Mouse (Mus musculus) ovary, postnatal 10 days (tissue): ENCODE results near the gene BC004004.

Experiments
- DNase-seq: peaks from one replicate; pipeline ENCODE4 v3.0.0; 2022; ENCODE audit warnings: low spot score

BC004004 gene

DNA sequence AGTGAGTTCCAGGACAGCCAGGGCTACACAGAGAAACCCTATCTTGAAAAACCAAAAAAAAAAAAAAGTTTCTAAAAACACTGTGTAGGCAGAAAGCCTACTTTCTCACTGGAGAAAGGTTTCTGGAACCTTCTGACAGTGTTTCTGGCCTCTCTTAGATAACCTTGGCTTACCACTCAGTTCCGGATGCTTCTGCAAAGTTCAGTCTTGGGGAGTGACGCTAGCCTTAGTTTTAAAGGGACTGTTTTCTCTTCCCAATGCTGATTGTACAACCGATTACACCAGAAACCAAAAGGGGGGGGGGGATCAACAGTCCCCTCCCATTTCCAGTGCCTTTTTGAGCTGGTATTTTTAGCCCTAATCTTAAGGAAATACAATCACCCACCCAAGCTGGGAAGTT lies 55.0 kb downstream of the BC004004 start:
- DNase-seq, result no peak

DNA sequence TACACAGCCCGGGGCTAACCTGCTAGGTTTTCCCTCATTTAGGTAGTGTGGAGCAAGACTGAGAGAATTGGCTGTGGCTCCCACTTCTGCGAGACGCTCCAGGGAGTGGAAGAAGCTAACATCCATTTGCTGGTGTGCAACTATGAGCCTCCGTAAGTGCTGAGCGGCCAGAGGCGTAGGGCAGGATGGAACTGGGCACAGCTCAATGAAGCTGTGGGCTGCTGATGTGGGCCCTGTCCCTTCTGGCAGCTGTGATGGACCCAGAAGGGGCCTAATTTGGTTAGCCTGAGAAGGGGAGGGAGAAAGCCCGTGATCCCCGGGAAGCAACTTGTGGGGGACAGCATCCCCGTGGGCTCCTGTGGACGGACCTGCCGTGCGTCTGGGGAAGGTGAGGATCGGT lies 57.2 kb downstream of the BC004004 start:
- no peak for DNase-seq

DNA sequence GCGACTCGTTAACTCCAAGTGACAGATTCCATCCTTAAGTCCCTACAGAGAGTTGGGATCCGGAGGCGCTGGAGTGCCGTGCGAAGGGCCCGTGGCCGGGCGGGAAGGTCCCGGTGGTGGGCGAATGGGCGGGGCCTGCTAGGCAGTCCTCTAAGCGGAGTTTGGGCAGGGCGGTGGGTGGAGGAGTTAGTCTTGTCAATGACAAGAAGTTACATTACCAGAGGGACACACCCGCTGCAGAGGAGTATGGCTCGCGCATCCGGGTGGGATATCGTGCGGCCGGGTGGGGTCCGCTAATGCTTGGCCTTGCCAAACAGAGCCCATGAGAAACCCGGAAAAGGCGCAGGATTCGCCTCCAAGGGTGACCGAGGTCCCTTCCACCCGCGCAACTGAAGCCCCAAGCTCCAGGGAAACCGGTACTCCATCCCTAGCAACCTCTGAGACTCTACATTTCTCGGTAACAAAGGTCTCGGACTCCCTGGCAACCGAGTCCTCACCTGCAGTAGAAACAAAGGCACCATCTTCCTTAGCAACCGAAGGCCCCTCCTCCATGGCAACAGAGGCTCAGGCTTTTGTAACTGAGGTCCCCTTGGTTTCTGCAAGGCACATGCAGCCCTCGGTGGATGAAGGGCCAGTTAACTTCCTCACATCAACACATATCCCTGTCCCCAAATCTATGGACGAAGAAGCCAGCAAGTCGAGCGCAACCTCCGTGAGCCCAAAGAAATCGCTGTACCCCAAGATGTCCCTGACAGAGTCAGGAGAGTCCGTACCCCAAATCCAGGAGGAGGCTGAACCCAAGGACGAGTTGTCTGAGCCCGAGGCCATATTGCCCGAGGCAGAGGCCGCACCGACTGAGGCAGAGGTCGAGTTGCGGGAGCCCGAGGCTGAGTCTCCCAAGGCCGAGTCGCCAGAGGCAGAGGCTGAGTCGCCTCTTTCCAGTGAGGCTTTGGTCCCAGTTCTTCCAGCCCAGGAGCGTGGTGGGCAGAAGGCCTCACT lies 58.2 kb downstream of the BC004004 start:
- no peak for DNase-seq

DNA sequence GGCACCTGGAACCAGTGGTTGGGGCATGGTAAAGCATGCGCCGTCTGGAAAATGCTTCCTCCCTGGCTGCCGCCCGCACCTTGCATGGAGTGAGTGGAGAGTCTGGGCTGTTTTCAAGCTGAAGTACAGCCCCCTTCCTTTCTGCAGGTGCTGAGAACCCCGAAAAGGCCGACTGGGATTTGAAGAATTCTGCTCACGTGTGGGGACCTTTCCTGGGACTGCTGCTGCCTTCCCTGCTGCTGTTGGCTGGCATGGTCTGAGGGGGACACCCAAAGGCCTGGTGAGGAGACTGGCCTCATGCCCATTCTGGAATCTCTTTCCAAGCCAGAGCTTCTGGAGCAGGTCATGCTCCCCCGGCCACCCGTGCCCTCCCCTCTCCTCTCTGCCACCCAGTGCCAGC lies 59.1 kb downstream of the BC004004 start:
- no peak for DNase-seq

DNA sequence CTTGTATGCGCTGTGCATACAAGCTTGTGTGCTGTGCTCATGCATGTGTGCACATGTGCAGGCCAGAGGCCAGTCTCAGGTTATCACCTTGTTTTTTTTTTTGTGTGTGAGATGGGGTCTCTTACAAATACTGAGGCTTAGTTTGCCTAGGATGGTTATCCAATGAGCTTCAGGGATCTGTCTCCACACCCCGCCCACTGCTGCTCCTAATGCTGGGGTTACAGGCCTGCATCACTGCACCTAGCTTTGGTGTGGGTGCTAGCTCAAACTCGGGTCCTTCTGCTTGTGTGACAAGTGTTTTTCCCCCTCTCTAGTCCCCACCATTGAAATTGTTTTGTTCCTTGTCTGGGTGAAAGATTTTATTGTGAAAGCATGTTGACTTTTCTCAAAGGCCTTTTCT lies 61.6 kb downstream of the BC004004 start:
- no peak for DNase-seq

DNA sequence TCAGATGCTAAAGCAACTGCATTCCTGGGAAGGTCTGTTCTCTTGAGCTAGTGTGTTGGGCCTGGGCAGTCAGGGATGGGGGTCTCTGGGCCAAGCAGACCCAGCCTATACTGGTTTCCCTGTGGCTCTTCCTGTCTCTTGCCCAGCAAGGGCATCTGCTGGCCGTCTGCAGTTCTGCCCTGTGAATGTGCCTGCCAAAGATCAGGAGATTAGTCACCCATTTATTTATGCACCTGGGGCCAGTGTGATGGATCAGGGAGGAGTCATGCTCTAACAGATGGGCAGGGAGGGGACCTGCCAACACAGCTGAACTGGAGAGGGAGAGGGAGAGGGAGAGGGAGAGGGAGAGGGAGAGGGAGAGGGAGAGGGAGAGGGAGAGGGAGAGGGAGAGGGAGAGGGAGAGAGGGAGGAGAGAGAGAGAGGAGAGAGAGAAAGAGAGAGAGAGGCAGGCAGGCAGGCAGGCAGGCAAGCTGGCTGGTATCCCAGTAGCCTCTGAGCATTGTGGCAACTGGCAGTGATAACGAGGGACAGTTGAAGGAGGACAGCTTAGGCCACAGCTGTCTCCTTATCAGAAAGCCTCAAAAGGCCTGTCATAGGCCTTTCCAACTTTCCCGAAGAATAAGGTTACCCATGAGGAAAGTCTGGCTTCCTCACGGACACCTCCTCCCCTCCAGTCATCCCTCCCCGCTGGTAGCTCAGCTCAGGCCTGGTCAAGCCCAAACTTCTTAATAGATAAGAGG lies 62.3 kb downstream of the BC004004 start:
- no peak for DNase-seq

DNA sequence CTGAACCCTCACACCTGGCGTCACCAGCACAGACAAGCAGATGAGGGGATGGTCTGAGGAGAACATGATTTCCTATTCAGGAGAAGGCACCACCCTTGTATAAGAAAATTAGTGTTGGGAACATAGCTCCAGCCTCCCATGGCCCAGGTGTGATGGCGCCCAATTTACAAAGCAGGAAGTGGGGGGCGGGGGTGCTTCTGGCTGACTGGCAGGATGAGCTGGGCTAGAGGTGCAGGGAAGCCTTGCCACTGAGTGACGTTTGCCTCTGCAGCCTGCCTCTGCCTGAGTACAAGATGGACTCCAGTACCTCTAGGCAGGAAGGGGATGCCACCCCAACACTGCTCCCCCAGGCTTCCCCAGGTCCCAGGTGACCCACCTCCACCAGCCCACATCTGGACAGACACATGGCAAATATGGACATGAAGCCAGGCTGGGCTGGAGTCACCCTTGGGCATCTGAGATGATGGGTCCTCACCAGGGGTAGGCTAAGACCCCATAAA lies 63.6 kb downstream of the BC004004 start:
- DNase-seq, result no peak

DNA sequence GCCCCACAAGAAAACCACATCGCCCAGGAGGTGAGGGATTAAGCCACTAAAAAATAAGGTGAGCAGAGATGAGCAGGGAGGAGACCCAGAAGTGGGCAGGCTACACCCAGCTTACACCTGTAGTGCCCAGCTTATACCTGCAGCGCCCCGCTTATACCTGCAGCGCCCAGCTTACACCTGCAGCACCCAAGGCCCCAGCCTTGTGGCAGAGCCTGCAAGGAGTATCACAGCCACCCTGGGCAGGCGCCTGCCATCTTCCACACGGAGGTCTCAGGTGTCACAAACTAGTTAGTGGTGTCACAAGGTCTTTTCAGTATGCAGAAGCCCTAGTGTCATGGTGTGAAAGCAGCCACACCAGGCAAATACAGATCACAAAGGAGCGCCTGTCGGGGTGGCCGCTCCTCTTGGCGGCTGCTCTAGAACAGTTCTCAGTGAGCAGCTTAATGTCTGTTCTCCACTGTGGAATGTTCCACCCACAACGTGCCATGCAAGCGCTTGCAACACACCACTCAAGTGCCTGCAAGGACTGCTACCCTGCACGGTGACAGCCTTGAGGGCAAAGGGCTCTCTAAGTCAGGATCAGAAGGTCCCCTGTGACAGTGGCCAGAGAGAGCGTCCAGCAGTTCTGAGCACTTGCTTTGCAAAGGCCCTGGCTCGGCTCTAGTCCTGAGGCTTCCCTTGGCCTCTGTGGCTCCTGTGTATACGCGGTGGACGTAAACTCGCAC lies 67.8 kb downstream of the BC004004 start:
- no peak for DNase-seq

DNA sequence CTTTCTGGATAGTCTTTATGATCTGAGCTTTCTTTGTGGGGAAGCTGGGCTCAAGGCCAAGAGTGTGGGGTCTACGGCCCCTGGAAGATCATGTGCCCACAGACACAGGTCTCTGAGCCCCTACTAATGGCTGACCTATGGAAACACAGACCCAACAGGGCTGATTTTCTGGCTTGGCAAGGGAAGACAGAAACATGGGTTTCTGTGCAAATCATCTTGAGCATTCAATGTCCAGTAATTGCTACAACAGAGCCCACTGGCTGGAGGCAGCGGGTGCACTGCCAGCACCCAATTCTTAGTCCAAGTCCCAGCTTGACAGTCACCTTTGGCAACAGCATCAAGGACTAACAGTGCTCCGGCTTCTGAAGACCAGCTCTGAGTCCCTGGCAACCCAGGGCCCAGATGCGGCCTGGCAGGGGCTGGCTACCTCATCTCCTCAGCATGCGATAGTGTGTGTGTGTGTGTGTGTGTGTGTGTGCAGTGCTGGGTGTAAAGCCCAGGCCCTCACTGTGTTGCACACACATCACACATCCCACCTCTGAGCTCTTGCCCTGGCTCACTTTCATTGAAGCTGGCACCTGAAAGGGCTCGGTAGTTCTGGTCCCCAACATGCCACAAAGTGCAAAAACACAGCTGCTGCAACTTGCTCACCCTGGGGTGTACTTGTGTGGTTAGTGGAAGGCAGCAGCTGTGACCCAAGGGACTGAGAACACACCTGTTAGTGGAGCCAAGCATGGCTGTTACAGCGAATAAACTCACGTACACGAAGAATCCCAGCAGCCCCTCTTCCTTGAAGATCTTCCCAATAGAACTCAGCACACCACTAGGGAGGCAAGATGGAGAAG lies 69.6 kb downstream of the BC004004 start:
- no peak for DNase-seq

DNA sequence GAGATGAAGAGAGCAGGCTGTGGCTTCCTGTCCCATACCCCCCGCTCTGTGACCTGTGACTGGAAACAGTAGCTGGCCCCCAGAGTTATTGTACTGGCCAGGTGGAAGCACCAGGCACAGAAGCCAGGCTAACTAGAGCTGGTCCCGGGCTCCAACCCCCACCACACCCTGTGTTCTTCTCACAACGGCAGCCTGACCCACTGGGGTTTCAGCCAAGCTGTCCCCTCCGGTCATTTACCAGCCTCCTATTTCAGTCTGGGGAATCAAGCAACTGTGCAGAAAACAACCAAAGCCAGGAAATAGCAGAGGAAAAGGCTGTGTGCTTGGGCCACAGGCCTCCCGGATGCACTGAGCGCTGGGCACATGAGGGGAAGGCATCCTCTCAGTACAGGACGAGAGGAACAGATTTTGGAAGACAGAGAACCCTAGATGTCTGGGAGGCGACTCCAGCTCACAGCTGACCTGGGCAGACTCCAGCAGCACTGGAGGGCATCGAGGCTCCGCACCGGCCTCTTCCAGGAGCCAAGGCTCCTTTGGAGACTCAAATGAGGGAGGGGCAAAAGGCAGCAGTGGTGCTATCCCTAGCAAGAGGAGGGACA lies 70.7 kb downstream of the BC004004 start:
- no peak for DNase-seq

DNA sequence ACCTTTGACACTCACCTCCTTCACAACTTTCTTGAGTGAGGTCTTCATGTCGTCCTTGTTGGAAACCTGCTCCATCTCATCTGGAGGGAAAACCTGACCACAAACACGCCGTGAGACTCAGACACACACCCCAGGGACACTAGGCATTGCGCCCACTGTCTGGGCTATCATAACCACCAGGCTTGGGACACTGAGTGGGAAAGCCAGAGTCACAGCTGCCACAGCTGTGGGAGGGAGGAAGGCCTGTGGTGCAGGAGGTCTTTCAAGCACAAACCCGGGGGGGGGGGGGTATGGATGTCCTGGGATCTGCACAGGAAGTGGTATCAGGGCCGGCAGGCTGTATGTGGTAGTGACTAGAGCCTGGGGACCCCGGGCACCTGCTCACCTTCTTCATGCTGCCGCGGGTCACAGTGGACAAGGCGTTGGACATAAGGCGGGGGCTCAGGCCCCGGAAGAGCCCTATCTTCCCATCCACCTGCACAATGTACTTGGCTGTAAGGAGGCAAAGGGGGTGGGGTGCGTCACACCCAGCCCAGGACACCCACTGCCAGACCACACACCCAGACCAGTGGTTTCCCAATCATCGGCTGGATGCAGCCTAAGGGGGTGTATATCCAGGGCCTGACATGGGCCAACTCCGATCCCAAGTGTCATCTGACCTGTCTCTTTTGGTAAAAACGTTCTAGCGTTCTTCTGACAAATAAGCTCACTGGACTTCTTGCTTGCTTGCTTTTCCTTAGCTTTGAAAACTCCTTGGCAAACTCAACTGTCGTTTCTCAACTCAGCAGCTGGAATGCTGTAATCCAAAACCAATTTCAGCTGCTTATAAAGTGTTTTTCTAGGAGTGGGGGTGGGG lies 72.0 kb downstream of the BC004004 start:
- no peak for DNase-seq

DNA sequence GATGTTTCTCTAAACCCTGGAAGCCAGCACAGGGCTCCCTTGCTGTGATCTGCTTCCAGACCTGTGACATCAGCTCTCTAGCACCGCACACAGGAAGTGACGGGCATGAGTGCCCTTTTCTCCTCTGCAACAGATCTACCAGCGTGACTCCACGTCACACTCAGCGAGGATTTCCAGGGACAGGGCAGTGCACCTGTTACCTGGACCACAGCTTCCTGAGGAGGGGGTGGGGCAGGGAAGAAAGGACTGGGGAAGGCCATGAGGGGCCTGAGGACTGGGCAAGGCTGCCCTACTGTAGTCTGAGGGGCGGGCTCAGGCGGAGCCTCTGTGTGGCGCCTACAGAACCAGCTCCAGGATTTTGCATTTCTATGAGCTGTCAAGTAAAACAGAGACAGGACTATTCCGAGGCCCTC lies 73.0 kb downstream of the BC004004 start:
- DNase-seq, result no peak

DNA sequence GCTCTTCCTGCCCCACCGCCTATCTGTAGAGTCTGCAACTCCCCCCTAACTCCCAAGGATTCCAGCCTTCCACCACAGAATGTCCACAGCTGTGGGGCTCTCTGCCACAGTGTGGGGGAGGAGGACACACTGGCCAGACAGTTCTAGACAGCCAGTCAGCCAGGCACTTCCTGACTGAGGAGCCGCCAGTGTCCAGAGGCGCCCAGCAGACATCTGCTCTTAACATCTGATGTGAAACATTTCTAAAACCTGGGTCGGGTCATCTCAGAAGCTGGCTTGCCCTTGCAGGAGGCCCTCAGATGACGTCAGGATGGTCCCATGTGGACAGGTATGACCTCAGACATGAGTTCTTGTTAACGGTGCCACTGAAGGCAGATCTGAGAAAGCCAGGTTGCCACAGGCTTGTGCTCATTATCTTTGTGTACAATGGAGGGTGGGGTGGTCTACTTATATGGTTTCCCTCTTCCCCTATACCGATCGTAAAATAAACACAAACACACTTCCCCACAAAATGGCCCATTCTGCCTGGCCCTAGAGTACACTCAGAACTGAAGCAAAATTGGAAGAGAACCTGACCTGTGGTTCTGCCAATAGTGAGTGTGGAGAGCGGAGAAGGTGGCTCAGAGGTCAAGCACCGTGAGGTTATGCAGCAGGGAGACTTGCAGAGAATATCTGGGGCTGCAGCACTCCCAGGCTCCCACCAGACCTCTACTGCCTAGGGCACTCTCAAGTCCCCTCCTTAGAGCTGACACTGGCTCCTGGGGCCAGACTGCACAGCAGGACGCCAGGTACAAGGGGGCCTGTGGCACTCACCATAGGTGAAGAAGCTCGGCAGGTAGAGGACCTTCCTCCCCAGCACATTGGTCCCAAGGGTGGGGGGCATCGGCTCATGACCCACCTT lies 73.7 kb downstream of the BC004004 start:
- no peak for DNase-seq

DNA sequence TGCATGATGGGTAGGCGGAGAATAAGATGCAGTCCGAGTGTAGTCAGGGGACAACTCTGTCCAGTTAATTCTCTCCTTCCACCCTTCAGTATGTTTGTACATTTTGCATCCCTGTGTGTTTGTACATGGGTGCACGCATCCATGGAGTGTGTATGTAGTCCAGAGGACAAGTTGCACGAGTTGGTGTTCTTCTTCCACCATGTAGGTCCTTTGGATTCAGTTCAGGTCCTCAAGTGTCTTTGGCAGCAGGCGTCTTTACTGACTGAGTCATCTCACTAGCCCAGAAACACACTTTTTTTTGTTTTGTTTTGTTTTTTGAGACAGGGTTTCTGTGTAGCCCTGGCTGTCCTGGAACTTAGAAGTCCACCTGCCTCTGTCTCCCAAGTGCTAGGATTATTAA lies 74.7 kb downstream of the BC004004 start:
- no peak for DNase-seq

DNA sequence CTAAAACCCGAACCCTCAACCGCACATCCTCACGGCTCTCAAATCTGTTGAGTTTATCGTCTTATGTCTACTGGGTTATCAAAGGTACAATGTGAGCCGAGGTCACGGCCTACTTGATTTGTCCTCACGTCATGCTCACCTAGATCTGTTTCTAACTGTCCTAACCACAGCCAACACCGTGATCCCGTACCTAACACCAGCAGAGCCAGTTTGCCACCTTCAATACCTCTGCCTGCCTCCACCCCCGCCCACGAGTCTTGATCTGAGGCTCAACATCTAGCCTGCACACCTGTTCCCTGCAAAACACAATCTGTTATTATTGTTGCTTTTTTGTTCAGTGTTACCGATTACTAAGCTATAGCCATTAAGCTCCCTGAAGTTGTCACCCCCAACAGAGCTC lies 76.7 kb downstream of the BC004004 start:
- DNase-seq, result no peak

DNA sequence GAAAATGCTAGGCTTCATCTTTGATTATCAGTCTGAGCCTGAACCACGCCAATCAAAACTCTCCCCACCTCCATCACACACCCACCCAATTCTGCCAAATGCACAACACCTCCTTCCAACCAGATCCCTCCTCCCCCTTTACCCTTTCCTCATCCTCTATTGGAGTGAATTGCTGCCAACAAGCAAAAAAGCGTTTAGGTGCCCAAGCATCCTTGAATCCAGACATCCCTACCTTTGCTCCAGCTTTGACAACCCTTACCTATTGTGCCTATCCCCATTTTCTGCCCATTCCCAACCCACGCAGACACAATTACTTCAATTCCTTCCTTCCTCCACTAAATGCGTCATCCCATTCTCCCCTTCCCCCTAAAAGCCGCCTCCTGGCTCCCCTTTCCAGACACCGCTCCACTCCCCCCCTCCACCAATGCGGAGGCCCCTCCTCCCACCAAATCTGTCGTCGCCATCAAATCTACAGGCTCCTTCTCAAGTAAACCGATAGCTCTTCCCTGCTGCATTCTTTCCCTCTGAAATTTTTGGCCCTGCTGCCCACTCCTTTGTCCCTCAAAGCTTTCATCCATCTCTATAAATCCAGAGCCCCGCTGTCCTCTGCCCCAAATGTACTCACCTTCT lies 78.0 kb downstream of the BC004004 start:
- no peak for DNase-seq

DNA sequence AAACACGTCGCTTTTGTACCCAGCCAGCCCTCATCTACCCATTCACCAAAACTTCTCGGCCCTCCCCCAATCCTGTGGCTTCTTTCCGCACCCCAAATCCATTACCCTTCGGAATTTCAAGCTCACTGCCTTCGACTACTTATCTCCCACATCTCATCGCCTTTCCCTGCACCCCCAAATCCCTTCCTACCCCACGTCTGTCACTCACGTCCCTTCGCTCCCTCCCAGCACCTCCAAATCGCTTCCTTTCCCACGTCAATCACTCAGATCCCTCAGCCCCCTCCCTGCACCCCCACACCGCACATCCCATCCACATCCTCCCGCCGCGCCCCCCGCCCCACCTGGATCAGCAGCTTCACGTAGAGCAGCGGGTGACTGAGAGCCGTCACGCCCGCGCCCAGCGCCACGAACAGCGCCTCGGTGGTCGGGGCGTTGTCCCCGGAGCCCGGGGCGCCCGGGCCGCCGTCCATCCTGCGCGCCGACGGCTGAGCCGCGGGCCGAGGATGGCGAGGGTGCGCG lies 78.6 kb downstream of the BC004004 start:
- no peak for DNase-seq

DNA sequence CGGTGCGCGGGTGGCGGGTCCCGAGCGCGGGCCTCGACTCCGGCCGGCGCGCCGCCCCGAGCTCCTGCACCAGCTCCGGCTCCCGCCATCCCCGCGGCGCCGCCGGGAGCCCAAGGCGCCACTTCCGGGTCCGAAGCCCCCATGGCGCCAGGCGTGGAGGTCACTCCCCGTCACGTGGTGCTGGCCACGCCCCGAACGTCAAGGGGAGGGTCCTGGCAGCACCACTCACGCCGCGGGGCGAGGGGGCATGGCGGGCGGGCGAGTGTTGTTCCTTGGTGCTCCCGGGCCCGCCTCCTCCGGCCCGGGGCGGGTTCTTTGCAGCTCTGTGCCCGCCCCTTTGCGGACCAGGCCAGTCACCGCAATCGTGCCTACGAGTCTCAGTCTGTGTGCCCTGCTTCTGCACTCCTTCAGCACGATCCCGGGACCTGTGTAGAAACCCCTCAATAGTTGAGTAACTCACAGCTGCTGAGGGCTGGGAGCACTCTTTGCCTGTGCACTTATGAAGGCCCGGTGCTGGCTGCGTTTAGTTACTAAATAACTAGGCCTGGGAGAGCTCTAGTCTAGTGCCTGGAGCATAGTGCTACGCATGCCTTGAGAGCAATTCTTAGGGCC lies 79.2 kb downstream of the BC004004 start, which contains the start of gene Mtch1:
TSS of gene Mtch1 (minus strand) at position 290 of the 612 bp plus-strand sequence.
- DNase-seq, result peak; percentile 98
